In the genomic region with DNA sequence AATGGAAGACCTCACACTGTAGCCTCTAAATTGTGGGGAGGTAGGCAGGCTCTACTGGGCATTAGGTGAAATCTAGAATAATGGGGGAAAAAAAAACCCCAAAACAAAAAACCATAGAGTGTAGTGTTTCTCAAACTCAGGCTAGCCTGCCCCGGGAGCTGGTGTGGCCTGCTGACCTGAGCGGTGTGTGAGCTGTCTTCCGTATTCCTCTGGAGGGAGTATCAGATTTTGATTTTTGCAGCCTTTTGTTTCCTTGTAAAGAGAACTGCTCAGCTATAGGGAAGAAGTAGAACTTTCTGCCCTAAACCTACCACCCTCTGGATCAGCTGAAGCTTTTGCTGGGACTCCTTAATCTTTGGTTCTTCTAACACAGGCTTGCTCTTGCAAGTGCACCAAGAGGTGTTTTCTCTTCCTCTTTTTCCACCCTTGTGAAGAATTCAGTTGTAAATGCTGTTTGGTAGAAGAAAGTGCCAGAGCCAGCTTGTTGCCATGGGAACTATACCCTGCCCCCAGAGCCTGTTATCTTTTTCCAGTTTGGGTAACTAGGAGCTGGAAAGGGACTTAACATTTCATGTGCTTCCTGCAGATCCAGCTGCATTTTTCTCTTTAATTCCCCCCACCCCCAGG, we compare ENCODE assay signal across 8 mouse cellular contexts. TPM values are rescaled to one million over a fixed set of nuclear protein-coding genes. Genes with fewer than 3 reads are reported as not detected.
DNase-seq lines count a peak whose midpoint lies in the region; ATAC-seq lines count a peak whose summit lies in the region.

No protein-coding gene starts in this region.

- no peak overlapping the region for H3K4me2 ChIP-seq in forebrain, embryonic 11.5 days (ENCODE audit: low read depth, low read length, severe bottlenecking)
- H3K4me2 ChIP-seq in neural tube, embryonic 15.5 days, result peak overlapping the region; percentile 9; the same call in 1 of the 2 replicates

- H3K4me1 ChIP-seq in forebrain, embryonic 10.5 days, result peaks cover 48% of the 10 kb centered on the region
- peaks cover 15% of the 10 kb centered on the region for H3K4me1 ChIP-seq in forebrain, embryonic 11.5 days (replicated peaks; ENCODE audit: control insufficient read depth, insufficient read depth, low read length)
- H3K4me1 ChIP-seq in neural tube, embryonic 15.5 days, result peaks cover 56% of the 10 kb centered on the region

- no peak for ATAC-seq in forebrain, embryonic 11.5 days (replicated peaks; ENCODE audit: low FRiP score)
- ATAC-seq in neural tube, embryonic 15.5 days (ENCODE audit: low FRiP score), result no peak
- ATAC-seq in erythroid progenitor cell, adult 5-6 weeks (replicated peaks; ENCODE audit: low FRiP score, poor library complexity, severe bottlenecking), result no peak

- peak overlapping the region; percentile 9; the same call in 1 of the 2 replicates for H3K4me3 ChIP-seq in forebrain, embryonic 10.5 days
- no peak overlapping the region for H3K4me3 ChIP-seq in forebrain, embryonic 11.5 days (ENCODE audit: low read depth, low read length)
- H3K4me3 ChIP-seq in neural tube, embryonic 15.5 days (replicated peaks), result no peak overlapping the region

- no peaks in the 10 kb centered on the region for H3K27me3 ChIP-seq in forebrain, embryonic 10.5 days (ENCODE audit: poor library complexity, severe bottlenecking)
- no peaks in the 10 kb centered on the region for H3K27me3 ChIP-seq in forebrain, embryonic 11.5 days (ENCODE audit: control insufficient read depth, insufficient read depth, low read length)
- no peaks in the 10 kb centered on the region for H3K27me3 ChIP-seq in neural tube, embryonic 15.5 days (replicated peaks)

- peaks cover 75% of the 10 kb centered on the region for H3K36me3 ChIP-seq in forebrain, embryonic 10.5 days (replicated peaks)
- H3K36me3 ChIP-seq in forebrain, embryonic 11.5 days (ENCODE audit: control insufficient read depth, insufficient read depth, low read length), result peaks cover 4% of the 10 kb centered on the region
- H3K36me3 ChIP-seq in neural tube, embryonic 15.5 days, result peaks cover 21% of the 10 kb centered on the region

- 74% methylated on average over 3 of the region's 3 CpGs for WGBS in forebrain, embryonic 10.5 days
- 56% methylated on average over 3 of the region's 3 CpGs for WGBS in forebrain, embryonic 11.5 days
- 55% methylated on average over 3 of the region's 3 CpGs for WGBS in neural tube, embryonic 15.5 days

- intact Hi-C loops in left cerebral cortex, postnatal 14 days (cut with DNase I), result loop anchor here (5.0 kb wide), 1 partner anchor 128 kb away; the partner anchor contains the start of genes Rab13 and Rps27

- H3K9ac ChIP-seq in forebrain, embryonic 11.5 days (ENCODE audit: low read length), result no peak overlapping the region
- no peak overlapping the region for H3K9ac ChIP-seq in neural tube, embryonic 15.5 days (replicated peaks)

- H3K9me3 ChIP-seq in forebrain, embryonic 10.5 days, result no peaks in the 10 kb centered on the region
- H3K9me3 ChIP-seq in forebrain, embryonic 11.5 days (ENCODE audit: control insufficient read depth, low read length), result no peaks in the 10 kb centered on the region
- H3K9me3 ChIP-seq in neural tube, embryonic 15.5 days (replicated peaks), result no peaks in the 10 kb centered on the region

- DNase-seq in forebrain, embryonic 10.5 days (ENCODE audit: extremely low spot score, low spot score), result no peak
- DNase-seq in forebrain, embryonic 11.5 days (ENCODE audit: low spot score), result no peak
- DNase-seq in spleen, postnatal 36 days (ENCODE audit: low spot score in 2 of 2), result peak; percentile 30 to 43
- DNase-seq in spleen, adult 12 weeks (ENCODE audit: low spot score), result no peak
- peak; percentile 68 to 86 for DNase-seq in left cerebral cortex, postnatal 14 days (ENCODE audit: low spot score in 2 of 2)
- no peak for DNase-seq in spleen, postnatal 14 days (ENCODE audit: low spot score in 2 of 2)

- H3K27ac ChIP-seq in forebrain, embryonic 10.5 days, result peak overlapping the region; percentile 25; the same call in 1 of the 2 replicates
- no peak overlapping the region for H3K27ac ChIP-seq in forebrain, embryonic 11.5 days (ENCODE audit: low read depth, low read length)
- H3K27ac ChIP-seq in neural tube, embryonic 15.5 days (replicated peaks), result peak overlapping the region; percentile 54; the same call in 1 of the 2 replicates

RNA-seq across cellular contexts. Expression of gene Tpm3, which starts 11.4 kb away (rescaled TPM):
- polyA plus RNA-seq in forebrain, embryonic 10.5 days (2016; fragmentation: Nextera tagmentation; extraction: Ambion mirVana), result 579 and 590 TPM in 2 replicates
- 523 and 535 TPM in 2 replicates for polyA plus RNA-seq in forebrain, embryonic 11.5 days (2014; fragmentation: Nextera tagmentation; extraction: Ambion mirVana)
- 100 to 1,000 TPM; 220 to 223 TPM for total RNA-seq in left cerebral cortex, postnatal 14 days (2021)
- 313 and 382 TPM in 2 replicates for polyA plus RNA-seq in neural tube, embryonic 15.5 days (2015; fragmentation: Nextera tagmentation; extraction: Ambion mirVana)
- 134 and 153 TPM in 2 replicates for total RNA-seq in erythroid progenitor cell, adult 5-6 weeks (2015; ENCODE audit: low replicate concordance)
- total RNA-seq in erythroid progenitor cell, adult 5-6 weeks (2017; ENCODE audit: low replicate concordance), result 196 and 241 TPM in 2 replicates

RNA-seq across cellular contexts. Expression of gene Nup210l, which starts 20.1 kb away (rescaled TPM):
- 0.61 and 0.64 TPM in 2 replicates for polyA plus RNA-seq in forebrain, embryonic 10.5 days (2016; fragmentation: Nextera tagmentation; extraction: Ambion mirVana)
- polyA plus RNA-seq in forebrain, embryonic 11.5 days (2014; fragmentation: Nextera tagmentation; extraction: Ambion mirVana), result 0.67 and 0.88 TPM in 2 replicates
- under 1 TPM; 0.38 to 0.55 TPM for total RNA-seq in left cerebral cortex, postnatal 14 days (2021)
- 0.09 and 0.17 TPM in 2 replicates for polyA plus RNA-seq in neural tube, embryonic 15.5 days (2015; fragmentation: Nextera tagmentation; extraction: Ambion mirVana)
- not detected in 2 replicates for total RNA-seq in erythroid progenitor cell, adult 5-6 weeks (2015; ENCODE audit: low replicate concordance)
- not detected in 2 replicates for total RNA-seq in erythroid progenitor cell, adult 5-6 weeks (2017; ENCODE audit: low replicate concordance)

RNA-seq across cellular contexts. Expression of gene Ubap2l, which starts 31.4 kb away (rescaled TPM):
- polyA plus RNA-seq in forebrain, embryonic 10.5 days (2016; fragmentation: Nextera tagmentation; extraction: Ambion mirVana), result 220 and 222 TPM in 2 replicates
- 227 and 253 TPM in 2 replicates for polyA plus RNA-seq in forebrain, embryonic 11.5 days (2014; fragmentation: Nextera tagmentation; extraction: Ambion mirVana)
- total RNA-seq in left cerebral cortex, postnatal 14 days (2021), result 100 to 1,000 TPM; 191 to 205 TPM
- 122 and 129 TPM in 2 replicates for polyA plus RNA-seq in neural tube, embryonic 15.5 days (2015; fragmentation: Nextera tagmentation; extraction: Ambion mirVana)
- total RNA-seq in erythroid progenitor cell, adult 5-6 weeks (2015; ENCODE audit: low replicate concordance), result 157 and 197 TPM in 2 replicates
- 107 and 126 TPM in 2 replicates for total RNA-seq in erythroid progenitor cell, adult 5-6 weeks (2017; ENCODE audit: low replicate concordance)

RNA-seq across cellular contexts. Expression of gene 4933434E20Rik, which starts 32.4 kb away (rescaled TPM):
- polyA plus RNA-seq in forebrain, embryonic 10.5 days (2016; fragmentation: Nextera tagmentation; extraction: Ambion mirVana), result 210 and 216 TPM in 2 replicates
- 183 and 211 TPM in 2 replicates for polyA plus RNA-seq in forebrain, embryonic 11.5 days (2014; fragmentation: Nextera tagmentation; extraction: Ambion mirVana)
- total RNA-seq in left cerebral cortex, postnatal 14 days (2021), result 10 to 100 TPM; 77.2 to 78.1 TPM
- 204 and 206 TPM in 2 replicates for polyA plus RNA-seq in neural tube, embryonic 15.5 days (2015; fragmentation: Nextera tagmentation; extraction: Ambion mirVana)
- total RNA-seq in erythroid progenitor cell, adult 5-6 weeks (2015; ENCODE audit: low replicate concordance), result 26.3 and 51.6 TPM in 2 replicates
- 28.5 and 29.4 TPM in 2 replicates for total RNA-seq in erythroid progenitor cell, adult 5-6 weeks (2017; ENCODE audit: low replicate concordance)

Comparison
In these comparisons a context has a peak if more than half of its experiments do, and no peak if none do; other contexts are left out.
1. DNase-seq: peak in spleen, postnatal 36 days (2 of 2) and left cerebral cortex, postnatal 14 days (2 of 2); none in forebrain, embryonic 10.5 days (single experiment), forebrain, embryonic 11.5 days (single experiment), spleen, adult 12 weeks (single experiment) and spleen, postnatal 14 days (0 of 2).